Mouse (Mus musculus) heart, adult 9 months (tissue): Measurements from ENCODE around the gene Cckbr.
"Not testable (repeated sequence)": the region's sequence is repeated elsewhere in the genome, so short reads cannot be mapped to it uniquely, and the experiment has no call there.

Experiments
- DNase-seq, 2 experiments: peaks; one replicate each; pipeline ENCODE4 v3.0.0; 2022; ENCODE audit warnings: low spot score in 2 of 2

The Cckbr gene

GRCm38 (mm10) chr7:105437979-105438772, 12.6 kb downstream of the Cckbr start:
- no peak for DNase-seq

DNA sequence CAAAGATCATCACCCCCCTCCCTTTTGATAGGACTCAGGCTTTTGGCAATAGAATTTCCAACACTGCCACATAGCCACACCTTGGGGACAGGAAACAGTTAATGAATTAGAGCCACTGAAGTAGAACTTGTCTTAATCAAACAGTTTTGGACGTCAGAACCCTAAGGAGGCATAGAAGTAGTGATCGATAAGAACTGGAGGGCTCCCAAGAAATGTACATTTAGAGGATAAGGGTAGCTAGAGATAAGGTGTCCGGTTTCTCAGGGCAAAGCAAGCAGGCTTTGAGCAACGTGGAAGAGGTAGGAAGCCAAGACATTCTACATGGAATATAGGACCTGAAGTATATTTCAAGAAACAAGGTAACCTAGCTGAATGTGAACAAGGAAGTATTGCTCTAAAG, 15.9 kb downstream of the Cckbr start:
- DNase-seq = no peak

DNA sequence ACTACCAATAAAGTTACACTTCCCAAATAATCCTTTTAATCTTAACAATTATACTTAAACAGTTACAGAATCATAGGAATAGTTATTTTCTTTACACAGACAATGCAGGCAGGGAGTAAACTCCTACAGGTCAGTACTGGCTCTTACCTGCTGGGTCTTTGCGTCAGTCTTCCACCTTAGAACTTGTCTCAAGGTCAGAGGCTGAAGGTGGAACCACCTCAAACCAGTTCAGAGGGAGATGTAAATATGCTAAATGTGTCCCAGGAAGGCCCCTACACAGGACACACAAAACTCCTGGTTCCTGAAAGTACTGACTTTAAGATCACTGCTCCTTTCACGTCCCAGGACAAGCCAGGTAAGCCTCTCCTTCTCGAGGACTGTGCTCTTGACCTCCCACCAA, 19.5 kb downstream of the Cckbr start:
- DNase-seq = no peak

DNA sequence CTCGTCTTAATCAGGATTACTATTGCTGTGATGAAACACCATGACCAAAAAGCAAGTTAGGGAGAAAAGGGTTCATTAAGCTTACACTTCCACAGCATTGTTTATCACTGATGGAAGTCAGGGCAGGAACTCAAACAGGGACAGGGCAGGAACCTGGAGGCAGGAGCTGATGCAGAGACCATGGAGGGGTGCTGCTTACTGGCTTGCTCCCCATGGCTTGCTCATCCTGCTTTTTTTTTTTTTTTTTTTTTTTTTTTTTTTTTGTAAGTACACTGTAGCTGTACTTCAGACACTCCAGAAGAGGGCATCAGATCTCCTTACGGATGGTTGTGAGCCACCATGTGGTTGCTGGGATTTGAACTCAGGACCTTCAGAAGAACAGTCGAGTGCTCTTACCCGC, 27.8 kb downstream of the Cckbr start:
- not testable (repeated sequence) for DNase-seq

DNA sequence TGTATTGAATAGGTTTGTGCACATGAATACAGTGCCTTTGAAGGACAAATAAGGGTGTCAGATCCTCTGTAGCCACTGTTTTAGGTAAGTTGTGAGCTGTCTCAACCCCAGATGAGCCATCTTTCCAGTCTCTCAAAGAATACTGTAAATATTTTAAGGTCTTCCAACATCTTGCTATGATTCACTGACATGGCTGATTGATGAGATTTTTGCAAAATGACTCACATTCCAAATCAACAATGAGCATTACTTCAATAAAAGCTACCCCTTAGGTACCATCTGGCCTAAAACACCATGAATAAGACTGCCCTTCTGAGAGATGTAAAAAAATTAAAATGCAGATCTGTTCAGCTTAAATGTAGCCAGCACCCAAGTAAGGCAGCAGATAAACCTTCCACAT, 33.0 kb downstream of the Cckbr start:
- no peak for DNase-seq

GRCm38 (mm10) chr7:105465505-105465904, 40.0 kb downstream of the Cckbr start:
- DNase-seq = not testable (repeated sequence)

DNA sequence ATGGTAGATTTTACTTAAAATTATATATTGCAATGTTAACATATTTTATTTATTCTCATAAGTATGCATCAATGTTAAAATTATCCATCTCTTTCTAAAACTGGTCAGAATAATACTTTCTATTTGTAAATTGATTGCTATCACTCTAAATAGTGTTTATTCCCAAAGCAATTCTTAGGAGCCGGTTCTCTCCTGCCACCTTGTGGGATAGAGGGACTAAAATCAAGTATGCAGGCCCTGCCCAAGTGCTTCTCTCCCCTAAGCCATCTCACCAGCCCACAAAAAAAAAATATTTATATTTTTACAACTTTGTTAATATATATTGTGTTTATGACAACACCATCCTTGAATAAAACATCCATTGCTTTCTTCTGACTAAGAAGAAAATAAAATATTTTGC, 47.1 kb downstream of the Cckbr start:
- no peak for DNase-seq

DNA sequence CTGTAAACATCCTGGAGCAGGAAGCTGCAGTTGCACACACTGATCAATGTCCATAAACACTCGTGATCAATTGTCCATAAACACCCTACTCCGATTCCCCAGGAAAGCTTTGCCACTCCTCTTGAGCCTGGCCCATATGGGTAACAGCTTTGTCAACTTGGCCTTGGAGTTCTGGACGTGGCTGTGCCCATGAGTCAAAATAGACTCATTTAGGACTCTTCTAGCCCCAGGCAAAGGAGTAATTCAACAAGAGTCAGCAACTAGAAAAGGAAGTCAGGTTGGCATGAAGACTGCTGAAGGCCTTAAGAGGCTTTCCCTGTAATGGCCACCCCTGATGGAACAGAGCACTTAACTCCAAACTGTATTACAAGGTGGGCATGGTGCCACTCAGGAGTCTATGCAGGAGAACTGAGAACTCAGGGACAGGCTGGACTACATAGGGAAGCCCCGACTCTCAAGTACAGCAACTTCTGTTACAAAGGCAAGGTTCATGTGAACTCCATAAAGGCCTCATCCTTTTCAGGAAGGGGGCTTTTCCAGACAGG, 49.3 kb downstream of the Cckbr start:
- DNase-seq = no peak

DNA sequence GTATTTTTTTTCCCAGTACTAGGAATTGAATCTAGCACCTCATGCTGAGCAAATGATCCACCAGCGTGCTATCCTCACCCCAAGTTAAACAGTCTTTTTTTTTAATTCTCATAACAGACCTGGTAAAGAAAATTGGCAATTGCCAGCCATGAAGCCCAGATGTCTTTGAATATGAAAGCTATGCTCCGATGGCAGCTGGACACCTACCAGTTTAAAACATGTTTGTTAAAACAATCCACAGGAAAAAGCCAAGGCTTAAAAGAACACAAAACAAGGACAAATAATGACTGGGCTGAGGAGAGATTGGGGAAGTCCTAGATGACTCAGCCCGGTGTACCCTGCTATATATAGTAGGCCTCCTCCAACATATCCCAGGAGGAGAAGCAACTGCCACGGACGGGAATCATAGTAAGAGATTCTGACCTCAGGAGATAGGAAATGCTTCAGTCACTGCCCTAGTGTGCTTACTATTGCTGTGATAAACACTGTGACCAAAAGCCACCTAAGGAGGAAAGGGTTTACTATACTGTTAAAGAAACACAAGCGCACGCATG, 49.9 kb downstream of the Cckbr start:
- peak; percentile 27 to 47 for DNase-seq

GRCm38 (mm10) chr7:105476683-105477432, 51.3 kb downstream of the Cckbr start:
- no peak for DNase-seq

- no peak for DNase-seq
Observed at GRCm38 (mm10) chr7:105477433-105477700, 51.8 kb downstream of the Cckbr start.

DNA sequence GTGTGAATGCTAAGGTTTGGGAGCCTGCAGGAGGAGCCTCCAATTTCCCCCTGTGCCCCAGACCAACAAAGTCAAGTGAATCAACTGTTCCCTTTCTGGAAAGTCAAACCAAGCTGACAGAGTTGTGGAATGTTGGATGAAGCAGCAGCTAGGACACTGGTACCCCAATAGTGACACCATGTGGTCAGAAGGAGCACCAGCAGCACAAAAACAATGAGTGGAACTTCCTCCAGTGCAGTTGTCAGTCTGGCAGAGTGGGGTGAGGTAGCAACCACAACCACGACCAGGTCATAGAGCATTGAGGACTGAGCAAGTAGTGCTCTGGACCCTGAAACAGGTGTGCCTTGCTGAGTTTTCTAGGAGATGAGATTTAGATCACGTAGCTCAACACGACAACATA, 52.3 kb downstream of the Cckbr start:
- peak; percentile 54 to 62 for DNase-seq

- no peak for DNase-seq
Observed at GRCm38 (mm10) chr7:105478344-105478743, 52.8 kb downstream of the Cckbr start.

DNA sequence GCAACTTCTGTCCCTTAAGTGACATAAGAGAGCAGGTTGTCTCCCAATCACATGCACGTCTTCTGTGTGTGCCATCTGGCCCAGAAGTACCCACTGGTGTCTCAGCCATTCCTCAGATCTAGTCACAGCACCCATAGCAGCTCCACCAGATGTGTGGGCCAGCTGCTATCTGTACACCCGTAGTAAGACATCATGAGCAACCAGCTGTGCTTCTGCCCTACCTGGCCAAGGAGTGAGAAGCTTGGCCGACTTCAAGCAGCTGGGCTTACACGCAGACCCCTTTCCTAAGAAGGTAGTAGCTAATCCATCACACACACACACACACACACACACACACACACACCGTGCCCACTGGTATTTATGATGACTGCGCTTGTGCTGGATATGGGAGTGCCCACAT, 53.7 kb downstream of the Cckbr start:
- no peak for DNase-seq

DNA sequence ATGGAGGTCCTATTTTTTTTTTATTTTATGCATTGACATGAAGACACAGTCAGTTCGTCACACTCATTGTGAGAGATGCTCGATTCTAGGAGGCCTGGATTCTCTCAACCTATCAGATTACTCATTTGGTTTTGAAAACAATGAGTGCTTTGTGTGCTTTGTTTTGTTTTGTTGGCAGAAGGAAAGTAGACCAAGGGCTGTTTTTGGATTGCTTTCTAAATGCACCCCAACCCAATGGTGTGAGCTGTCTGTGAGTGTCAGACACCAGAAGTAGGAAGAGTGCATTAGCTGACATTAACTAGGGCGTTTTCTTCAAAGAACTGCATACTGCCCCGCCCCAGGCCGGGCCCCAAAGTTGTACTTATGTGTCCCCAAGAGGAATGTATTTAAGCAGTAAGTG, 54.5 kb downstream of the Cckbr start:
- DNase-seq = no peak

DNA sequence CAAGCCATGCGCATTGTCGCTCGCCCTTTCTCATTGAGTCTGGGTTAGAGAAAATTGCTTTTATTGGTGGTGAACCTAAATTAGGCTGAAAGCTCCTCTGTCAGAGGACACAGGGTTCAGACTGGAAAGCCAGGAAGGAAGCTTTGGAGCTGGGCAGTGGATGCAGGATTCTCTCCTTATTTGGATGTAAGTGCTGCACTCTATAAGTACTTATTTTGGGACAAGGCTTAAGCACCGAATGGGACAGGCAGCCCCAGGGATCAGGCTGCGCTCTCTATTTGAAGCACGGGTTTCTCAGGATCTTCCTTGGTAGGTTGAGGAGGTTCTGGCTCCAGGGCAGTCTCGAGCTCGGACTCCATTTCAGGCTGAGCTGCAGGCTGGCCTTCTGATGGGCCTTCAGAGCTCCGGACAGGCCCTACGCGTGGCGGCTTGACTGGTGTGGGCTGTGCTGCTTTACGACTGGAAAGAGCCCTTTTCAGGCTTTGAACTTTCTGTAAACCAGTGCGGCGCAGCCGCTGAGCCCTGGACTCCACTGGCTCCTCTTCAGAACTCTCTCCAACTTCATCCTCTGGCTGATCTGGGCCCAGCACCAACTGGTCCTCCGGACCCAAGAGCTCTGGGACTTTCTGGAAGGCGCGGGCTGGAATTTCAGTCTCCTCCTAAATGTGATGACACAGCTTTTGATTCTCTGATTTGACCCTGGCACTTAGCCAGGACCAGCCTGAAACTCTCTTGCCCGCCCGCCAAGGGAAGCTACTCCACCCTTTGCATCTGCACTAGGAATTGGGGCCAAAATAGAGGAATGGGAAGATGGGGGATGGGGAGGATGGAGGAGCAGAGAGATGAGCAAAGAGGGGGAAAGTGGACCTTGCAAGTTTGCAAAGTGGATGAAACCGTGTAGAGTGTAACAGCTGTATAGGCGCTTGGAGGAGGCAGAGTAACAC, 55.3 kb downstream of the Cckbr start:
- peak; percentile 56 to 67 for DNase-seq

DNA sequence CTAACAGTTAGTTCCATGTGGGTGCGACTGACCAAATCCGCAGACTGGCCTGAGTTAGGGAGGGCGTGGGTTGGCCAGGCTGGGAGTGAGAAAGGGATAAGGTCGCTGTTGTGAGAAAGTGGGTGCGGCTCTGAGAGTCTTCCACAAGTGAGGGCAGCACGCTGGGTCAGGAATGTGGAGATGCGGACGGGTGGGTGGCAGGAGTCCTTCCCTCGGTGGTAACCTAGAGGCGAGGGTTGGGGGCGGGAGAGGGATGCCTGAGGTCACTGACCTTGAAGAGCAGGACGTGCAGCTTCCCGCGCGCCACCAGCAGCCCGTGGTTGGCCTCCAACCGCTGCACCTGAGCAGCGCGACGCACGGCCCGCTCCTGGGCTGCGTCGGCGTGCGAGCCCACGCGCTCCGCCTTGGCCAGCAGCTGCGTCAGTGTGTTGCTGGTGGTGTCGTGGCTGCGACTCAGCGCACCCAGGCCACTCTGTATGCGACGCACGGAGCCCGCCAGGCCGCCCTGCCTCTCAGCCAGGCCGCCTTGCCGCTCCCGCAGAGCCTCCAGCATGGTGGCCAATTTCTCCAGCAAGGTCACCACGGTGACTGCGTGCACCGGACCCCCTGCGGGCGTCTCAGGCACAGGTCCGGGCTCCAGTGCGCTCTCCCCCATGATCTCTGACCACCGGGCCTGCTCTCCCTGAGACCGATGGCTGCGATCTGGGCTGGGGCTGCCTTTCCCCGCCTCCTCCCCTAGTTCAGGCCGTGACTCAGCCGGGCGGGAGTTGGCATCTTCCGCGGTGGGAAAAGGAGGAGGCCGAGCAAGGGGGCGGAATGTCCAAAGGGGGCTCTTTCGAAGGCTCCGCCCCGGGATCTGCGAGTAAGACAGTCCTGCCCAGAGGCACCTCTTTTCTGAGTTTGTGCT, 56.2 kb downstream of the Cckbr start, which contains the start of gene Cavin3:
Gene Cavin3, minus strand, starts transcription at position 796 of the 907 bp plus-strand sequence.
- DNase-seq = peak; percentile 88 to 90

GRCm38 (mm10) chr7:105482426-105482825, 56.9 kb downstream of the Cckbr start:
- DNase-seq = peak; percentile 69 to 77

GRCm38 (mm10) chr7:105485029-105485428, 59.5 kb downstream of the Cckbr start:
- DNase-seq = no peak

- no peak for DNase-seq
Observed at GRCm38 (mm10) chr7:105487104-105487876, 61.8 kb downstream of the Cckbr start.
